Mouse (Mus musculus) neural tube, embryonic 11.5 days (tissue): ENCODE data around the gene R3hdm4. TPM values are rescaled to one million over a fixed set of nuclear protein-coding genes. Genes with fewer than 3 reads are reported as not detected.

Experiments
- ATAC-seq: fragments of 200-750 bp; cut with Nextera tagmentation; 2 replicates; pipeline ENCODE4 v1.8.0; 2017; ENCODE audit warnings: moderate number of reproducible peaks, mild to moderate bottlenecking, moderate TSS enrichment, moderate library complexity; ENCODE audit not compliant: insufficient read depth, low FRiP score, low TSS enrichment
- DNase-seq: peaks from one replicate; pipeline ENCODE4 v3.0.0-alpha.2; 2015; ENCODE audit warnings: low spot score
- H3K27ac ChIP-seq: fragments of 300-500 bp; sonication (generic); 2 replicates; pipeline ENCODE4 v1.5.1; 2014; ENCODE audit warnings: low read depth, mild to moderate bottlenecking, low read length
- H3K27me3 ChIP-seq: fragments of 300-500 bp; sonication (generic); 2 replicates; pipeline ENCODE4 v1.6.1; 2014; ENCODE audit warnings: mild to moderate bottlenecking, low read length, mixed read lengths; ENCODE audit not compliant: control insufficient read depth, insufficient read depth
- H3K36me3 ChIP-seq: fragments of 300-500 bp; sonication (generic); 2 replicates; pipeline ENCODE4 v1.6.1; 2014; ENCODE audit warnings: mild to moderate bottlenecking, low read length, moderate library complexity, mixed read lengths; ENCODE audit not compliant: control insufficient read depth, insufficient read depth
- H3K4me1 ChIP-seq: fragments of 300-500 bp; sonication (generic); 2 replicates; pipeline ENCODE4 v1.6.1; 2014; ENCODE audit warnings: low read length, mixed read lengths; ENCODE audit not compliant: control insufficient read depth, insufficient read depth
- H3K4me2 ChIP-seq: fragments of 300-500 bp; sonication (generic); 2 replicates; pipeline ENCODE4 v1.6.1; 2014; ENCODE audit warnings: low read depth, mild to moderate bottlenecking, moderate library complexity
- H3K4me3 ChIP-seq: fragments of 300-500 bp; sonication (generic); 2 replicates; pipeline ENCODE4 v1.5.1; 2014; ENCODE audit warnings: low read depth, low read length
- H3K9ac ChIP-seq: fragments of 300-500 bp; sonication (generic); 2 replicates; pipeline ENCODE4 v1.6.1; 2014; ENCODE audit warnings: mild to moderate bottlenecking, low read length
- H3K9me3 ChIP-seq: fragments of 300-500 bp; sonication (generic); 2 replicates; pipeline ENCODE4 v1.6.1; 2016; ENCODE audit warnings: low read length; ENCODE audit not compliant: control insufficient read depth
- WGBS: fragments of 180-500 bp; shearing (Covaris S2); extraction: QIAGEN DNeasy Blood & Tissue Kit; methylation state at CpG from one replicate; pipeline ENCODE4 v1.1.7; 2014; 5-methylcytosine and 5-hydroxymethylcytosine counted together
- polyA plus RNA-seq: library from polyadenylated mRNA; unstranded; fragments of >200 nt; fragmentation: Nextera tagmentation; extraction: Ambion mirVana; gene quantifications from 2 replicates; pipeline ENCODE4 v1.2.1, GENCODE M21; 2014

Gene R3hdm4
- polyA plus RNA-seq, 1 experiment from 2014 or later: 156 TPM

DNA sequence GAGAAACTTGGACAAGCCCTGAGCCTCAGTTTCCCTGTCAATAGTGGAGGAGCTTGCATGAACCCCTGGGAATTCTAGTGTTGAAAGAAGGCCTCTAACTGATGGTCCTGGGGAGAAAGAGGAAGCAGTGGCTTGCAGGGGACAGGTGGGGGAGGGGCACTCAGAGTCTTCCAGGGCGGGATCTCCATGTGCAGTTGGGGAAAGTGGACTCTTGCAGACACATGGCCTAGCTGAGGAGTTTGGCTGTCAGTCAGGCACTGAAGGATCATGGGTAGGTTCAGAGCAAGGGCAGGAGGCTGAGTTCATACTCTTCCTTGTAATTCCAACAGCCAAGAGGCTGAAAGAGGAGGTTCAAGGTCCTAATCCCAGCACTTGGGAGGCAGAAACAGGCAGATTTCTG lies 43.8 kb downstream of the R3hdm4 start:
- no peak overlapping the region for H3K4me3 ChIP-seq

DNA sequence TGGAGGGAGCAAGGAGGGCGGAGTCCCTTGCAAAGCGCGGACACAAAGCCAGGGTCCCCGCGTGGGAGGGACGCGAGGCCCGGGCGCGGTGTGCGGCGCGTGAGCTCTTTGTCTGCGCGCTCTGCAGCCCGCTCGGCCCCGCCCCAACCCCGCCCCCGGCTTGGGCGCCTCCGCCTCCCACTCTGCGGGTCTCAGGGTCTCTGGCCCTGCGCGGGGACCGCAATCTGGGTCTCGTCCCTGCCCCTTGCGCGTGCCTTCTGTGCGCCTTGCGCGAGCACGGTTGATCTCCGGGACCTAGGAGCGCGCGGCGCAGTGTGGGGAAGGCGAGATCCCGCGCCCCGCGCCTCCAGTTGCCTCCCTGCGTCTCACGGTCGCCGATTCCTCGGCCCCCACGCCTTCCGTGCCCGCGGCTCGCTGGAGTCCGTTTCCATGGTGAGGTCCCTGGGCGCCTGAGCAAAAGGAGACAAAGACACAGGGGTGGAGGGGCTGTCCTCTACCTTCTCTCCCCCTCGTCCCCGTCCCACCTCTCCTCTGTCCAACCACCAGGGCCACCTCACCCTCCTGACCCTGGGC lies 46.6 kb downstream of the R3hdm4 start, which contains the start of the genes Prtn3 and Plppr3:
Gene Prtn3 (plus strand): TSS at position 187 of the 573 bp plus-strand sequence.
Gene Plppr3 (minus strand): TSS at position 345 of the 573 bp plus-strand sequence.
- H3K27me3 ChIP-seq: no peaks in the 10 kb centered on the region
- peaks cover 10% of the 10 kb centered on the region for H3K4me1 ChIP-seq
- WGBS: 0% methylated on average over 43 of the region's 57 CpGs
- H3K36me3 ChIP-seq: peaks cover 9% of the 10 kb centered on the region
- H3K4me3 ChIP-seq: peak within 1 kb of the TSS; percentile 70
- H3K27ac ChIP-seq: peak within 1 kb of the TSS; percentile 79
- DNase-seq (peak; percentile 89), ATAC-seq (peak; percentile 95)
- H3K4me2 ChIP-seq: peak within 1 kb of the TSS; percentile 72
- no peaks in the 10 kb centered on the region for H3K9me3 ChIP-seq
- H3K9ac ChIP-seq: peak within 1 kb of the TSS; percentile 98

More for the DNA sequence above, 43.8 kb downstream of the R3hdm4 start:
- Histone ChIP-seq H3K9ac (no peak overlapping the region), H3K27ac (no peak overlapping the region), H3K27me3 (peaks cover 2% of the 10 kb centered on the region; the same call in 1 of the 2 replicates), H3K36me3 (no peaks in the 10 kb centered on the region), H3K9me3 (no peaks in the 10 kb centered on the region), H3K4me2 (no peak overlapping the region), H3K4me1 (peaks cover 12% of the 10 kb centered on the region)
- WGBS: 53% methylated on average over 1 of the region's 1 CpGs
- ATAC-seq (no peak), DNase-seq (no peak)

DNA sequence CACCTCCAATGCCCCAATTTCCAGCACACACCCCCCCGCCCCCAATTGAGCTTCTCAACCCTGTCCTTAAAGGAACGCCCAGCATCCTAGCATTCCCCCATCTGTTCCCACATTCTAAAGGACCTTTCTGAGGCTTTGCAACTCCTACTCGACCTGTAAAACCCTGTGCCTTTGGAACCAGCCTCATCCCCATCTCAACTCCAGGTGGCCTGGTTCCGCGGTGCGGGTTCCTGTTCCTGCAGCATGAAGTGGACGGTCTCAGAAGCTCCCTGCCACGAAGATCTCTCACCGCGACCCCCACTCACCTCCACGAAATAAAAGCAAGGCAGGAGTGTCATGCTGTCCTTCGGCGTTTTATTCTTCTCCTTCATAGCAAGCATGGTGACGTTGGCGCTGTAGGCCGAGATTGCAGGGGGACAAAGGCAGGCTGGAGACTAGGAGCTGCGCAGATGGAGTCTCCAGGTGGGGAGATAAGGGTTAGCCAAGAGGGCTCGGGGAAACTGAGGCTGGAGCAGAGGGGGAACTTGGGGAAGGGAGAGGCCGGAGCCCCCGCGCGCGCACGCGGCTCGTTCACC lies 47.2 kb downstream of the R3hdm4 start:
- peak; percentile 14 for ATAC-seq
- H3K27ac ChIP-seq: peak overlapping the region; percentile 79
- peaks cover 10% of the 10 kb centered on the region for H3K4me1 ChIP-seq
- H3K9me3 ChIP-seq: no peaks in the 10 kb centered on the region
- H3K9ac ChIP-seq: peak overlapping the region; percentile 98
- H3K4me2 ChIP-seq: peak overlapping the region; percentile 72
- WGBS: 2% methylated on average over 26 of the region's 26 CpGs
- peak overlapping the region; percentile 70 for H3K4me3 ChIP-seq
- peaks cover 12% of the 10 kb centered on the region for H3K36me3 ChIP-seq
- DNase-seq: no peak
- no peaks in the 10 kb centered on the region for H3K27me3 ChIP-seq

DNA sequence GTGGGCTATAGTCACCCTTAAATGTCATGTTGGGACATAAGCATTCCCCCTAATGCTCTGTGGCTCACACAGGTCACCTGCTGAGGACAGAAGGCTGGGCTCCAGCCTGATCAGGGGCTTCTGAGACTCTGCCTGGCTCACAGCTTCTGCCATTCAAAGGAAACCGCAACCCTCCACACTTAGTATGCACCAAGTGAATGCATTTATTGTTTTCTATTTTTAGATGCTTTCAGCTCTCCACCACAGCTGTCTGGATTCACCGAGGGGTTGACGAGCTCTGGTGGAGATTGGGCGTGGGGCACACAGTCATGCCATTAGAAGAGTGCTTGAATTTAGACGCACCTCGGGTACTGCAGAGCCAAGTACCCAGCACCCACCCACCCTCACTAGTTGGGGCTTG lies 47.7 kb downstream of the R3hdm4 start:
- peak overlapping the region; percentile 79 for H3K27ac ChIP-seq
- 8% methylated on average over 6 of the region's 6 CpGs for WGBS
- no peaks in the 10 kb centered on the region for H3K9me3 ChIP-seq
- ATAC-seq: no peak
- peak overlapping the region; percentile 70 for H3K4me3 ChIP-seq
- H3K4me2 ChIP-seq: peak overlapping the region; percentile 72
- H3K36me3 ChIP-seq: peaks cover 12% of the 10 kb centered on the region
- DNase-seq: no peak
- no peaks in the 10 kb centered on the region for H3K27me3 ChIP-seq
- H3K4me1 ChIP-seq: peaks cover 10% of the 10 kb centered on the region
- H3K9ac ChIP-seq: peak overlapping the region; percentile 98

DNA sequence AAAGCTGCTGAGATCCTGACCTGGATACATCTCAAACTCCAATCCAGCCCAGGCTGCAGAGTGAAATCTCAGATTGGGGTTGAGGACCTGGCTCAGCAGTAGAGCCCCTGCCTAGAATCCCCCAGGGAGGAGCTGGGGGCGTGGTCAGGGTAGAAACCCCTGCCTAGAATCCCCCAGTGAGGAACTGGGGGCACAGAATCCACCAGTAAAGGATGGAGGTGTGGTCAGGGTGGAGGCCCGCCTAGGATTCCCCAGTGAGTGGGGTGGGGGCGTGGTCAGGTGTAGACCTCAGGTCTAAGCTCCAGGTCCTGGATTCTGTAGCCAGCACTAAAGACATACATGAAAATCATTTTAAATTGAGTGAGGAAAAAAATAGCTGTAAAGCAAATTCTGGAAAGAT lies 48.1 kb downstream of the R3hdm4 start:
- H3K9me3 ChIP-seq: no peaks in the 10 kb centered on the region
- peaks cover 12% of the 10 kb centered on the region for H3K36me3 ChIP-seq
- H3K27ac ChIP-seq: no peak overlapping the region
- no peaks in the 10 kb centered on the region for H3K27me3 ChIP-seq
- no peak for ATAC-seq
- H3K9ac ChIP-seq: peak overlapping the region; percentile 98
- peak overlapping the region; percentile 72 for H3K4me2 ChIP-seq
- peak overlapping the region; percentile 70 for H3K4me3 ChIP-seq
- peaks cover 10% of the 10 kb centered on the region for H3K4me1 ChIP-seq
- 45% methylated on average over 3 of the region's 3 CpGs for whole genome bisulfite sequencing
- no peak for DNase-seq

DNA sequence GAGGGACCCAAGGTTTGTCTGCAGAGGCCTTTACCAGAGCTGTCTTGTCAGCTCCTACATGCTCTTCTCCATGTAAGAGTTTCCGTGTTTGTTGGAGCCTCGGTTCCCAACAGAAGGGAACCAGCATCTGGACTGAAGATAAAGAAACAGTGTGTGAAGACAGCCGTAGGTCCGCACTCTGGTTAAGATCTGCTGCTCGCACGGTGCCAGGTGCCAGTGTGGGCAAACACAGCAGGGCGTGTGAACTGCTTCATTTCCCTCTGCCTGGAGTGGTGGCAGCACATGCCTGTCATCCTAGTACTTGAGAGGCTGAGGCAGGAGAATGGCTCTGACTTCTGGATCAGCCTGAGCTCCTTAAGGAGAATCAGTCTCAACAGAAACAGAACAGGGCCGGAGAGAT lies 49.2 kb downstream of the R3hdm4 start:
- H3K4me1 ChIP-seq: peaks cover 10% of the 10 kb centered on the region
- H3K27ac ChIP-seq: no peak overlapping the region
- H3K27me3 ChIP-seq: no peaks in the 10 kb centered on the region
- 87% methylated on average over 8 of the region's 8 CpGs for WGBS
- no peak for DNase-seq
- no peak overlapping the region; the same call in 1 of the 2 replicates for H3K4me2 ChIP-seq
- no peak overlapping the region for H3K9ac ChIP-seq
- no peaks in the 10 kb centered on the region for H3K9me3 ChIP-seq
- H3K4me3 ChIP-seq: no peak overlapping the region
- peaks cover 16% of the 10 kb centered on the region for H3K36me3 ChIP-seq
- no peak for ATAC-seq

DNA sequence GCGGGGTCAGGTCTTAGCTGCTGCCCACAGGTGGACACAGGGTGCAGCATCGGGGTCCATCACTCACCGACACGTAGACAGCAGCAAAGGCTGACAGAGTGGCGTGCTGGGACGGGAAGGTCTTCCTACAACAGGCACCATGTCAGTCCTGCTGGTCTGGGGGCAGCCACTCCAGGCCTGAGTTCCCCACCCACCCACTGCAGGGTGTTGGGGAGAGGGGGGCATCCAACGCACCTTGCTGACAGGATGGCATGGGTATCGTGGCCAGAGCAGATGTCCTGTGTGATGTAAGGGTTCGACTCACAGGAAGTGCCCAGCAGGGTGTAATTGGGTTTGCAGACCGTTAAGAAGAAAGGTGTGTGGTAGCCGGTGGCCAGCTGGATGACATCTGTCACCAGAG lies 54.4 kb downstream of the R3hdm4 start:
- Histone ChIP-seq H3K4me3 (no peak overlapping the region), H3K27ac (no peak overlapping the region), H3K9ac (no peak overlapping the region), H3K9me3 (no peaks in the 10 kb centered on the region), H3K27me3 (no peaks in the 10 kb centered on the region), H3K4me1 (no peaks in the 10 kb centered on the region), H3K36me3 (peaks cover 45% of the 10 kb centered on the region), H3K4me2 (no peak overlapping the region)
- ATAC-seq: no peak
- 72% methylated on average over 11 of the region's 11 CpGs for WGBS
- DNase-seq: no peak

DNA sequence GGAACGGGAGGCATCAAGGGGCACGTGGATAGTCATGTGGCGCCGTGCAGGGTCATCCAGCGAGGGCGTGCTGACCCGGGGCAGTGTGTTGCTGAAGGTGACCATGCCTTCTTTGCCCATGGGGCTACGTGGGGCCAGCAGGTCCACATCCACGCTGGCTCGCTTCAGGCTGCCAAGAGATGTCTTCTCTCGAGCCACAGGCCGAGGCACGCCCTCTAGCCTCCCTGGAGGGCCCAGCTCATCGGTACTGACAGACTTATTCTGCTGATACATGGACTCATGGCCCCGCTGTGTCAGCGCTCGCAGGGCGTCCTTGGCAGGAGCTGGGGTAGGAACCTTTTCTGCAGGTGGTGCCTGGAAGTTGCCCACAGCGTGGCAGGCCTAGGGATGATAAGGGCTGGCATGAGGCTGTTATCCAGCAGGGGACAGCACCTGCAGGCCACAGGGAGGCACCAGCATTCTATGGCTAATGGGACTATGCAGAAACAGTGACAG lies 55.2 kb downstream of the R3hdm4 start:
- H3K36me3 ChIP-seq: peaks cover 50% of the 10 kb centered on the region
- H3K4me2 ChIP-seq: no peak overlapping the region
- H3K9ac ChIP-seq: no peak overlapping the region
- no peaks in the 10 kb centered on the region for H3K4me1 ChIP-seq
- no peaks in the 10 kb centered on the region for H3K9me3 ChIP-seq
- WGBS: 79% methylated on average over 19 of the region's 19 CpGs
- no peak overlapping the region for H3K4me3 ChIP-seq
- ATAC-seq: no peak
- no peak for DNase-seq
- no peaks in the 10 kb centered on the region for H3K27me3 ChIP-seq
- H3K27ac ChIP-seq: no peak overlapping the region

DNA sequence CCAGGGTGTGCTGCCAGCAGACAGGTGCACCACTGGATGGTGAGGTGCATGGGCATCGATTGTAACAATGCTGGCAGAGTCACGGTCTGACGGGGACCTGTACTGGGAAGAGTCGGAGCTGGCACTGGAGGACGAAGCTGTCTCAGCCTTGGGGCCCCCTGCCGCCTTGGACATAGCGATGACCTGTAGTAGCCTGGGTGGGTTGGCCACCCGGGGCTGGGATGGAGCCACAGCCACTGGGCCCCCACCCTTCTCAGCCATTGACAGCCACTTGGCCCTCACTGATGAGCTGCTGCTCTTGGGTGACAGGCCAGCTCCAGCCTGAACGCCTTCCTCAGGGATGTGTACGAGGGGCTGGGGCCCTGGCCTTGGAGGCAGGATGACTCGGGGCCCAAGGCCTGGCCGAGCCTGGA lies 55.8 kb downstream of the R3hdm4 start:
- H3K4me1 ChIP-seq: no peaks in the 10 kb centered on the region
- H3K4me2 ChIP-seq: no peak overlapping the region
- ATAC-seq (peak; percentile 32), DNase-seq (no peak)
- no peak overlapping the region for H3K27ac ChIP-seq
- H3K4me3 ChIP-seq: no peak overlapping the region
- H3K9ac ChIP-seq: no peak overlapping the region
- H3K27me3 ChIP-seq: no peaks in the 10 kb centered on the region
- 70% methylated on average over 10 of the region's 12 CpGs for WGBS
- peaks cover 57% of the 10 kb centered on the region for H3K36me3 ChIP-seq
- H3K9me3 ChIP-seq: no peaks in the 10 kb centered on the region
